Mouse (Mus musculus) heart, embryonic 12.5 days (tissue): ENCODE measurements around the gene Baz2a. TPM values are rescaled to one million over a fixed set of nuclear protein-coding genes. Genes with fewer than 3 reads are reported as not detected.
"Not testable (repeated sequence)": the region's sequence is repeated elsewhere in the genome, so short reads cannot be mapped to it uniquely, and the experiment has no call there.

Experiments used
- ATAC-seq: fragments of 200-750 bp; cut with Nextera tagmentation; 2 replicates; pipeline ENCODE4 v1.8.0; 2017; ENCODE audit warnings: moderate TSS enrichment, moderate library complexity; ENCODE audit not compliant: insufficient number of reproducible peaks, low FRiP score
- H3K27ac ChIP-seq: fragments of 300-500 bp; sonication (generic); 2 replicates; pipeline ENCODE4 v1.5.1; 2016; ENCODE audit warnings: mild to moderate bottlenecking, moderate library complexity; ENCODE audit not compliant: poor library complexity, severe bottlenecking
- H3K27me3 ChIP-seq: fragments of 300-500 bp; sonication (generic); replicated peaks from 2 replicates; pipeline ENCODE4 v1.6.1; 2016; ENCODE audit warnings: mild to moderate bottlenecking, moderate library complexity
- H3K36me3 ChIP-seq: fragments of 300-500 bp; sonication (generic); 2 replicates; pipeline ENCODE4 v1.6.1; 2016; ENCODE audit warnings: mild to moderate bottlenecking, moderate library complexity
- H3K4me1 ChIP-seq: fragments of 300-500 bp; sonication (generic); replicated peaks from 2 replicates; pipeline ENCODE4 v1.6.1; 2016; ENCODE audit warnings: mild to moderate bottlenecking
- H3K4me2 ChIP-seq: fragments of 300-500 bp; sonication (generic); 2 replicates; pipeline ENCODE4 v1.6.1; 2016; ENCODE audit warnings: mild to moderate bottlenecking, moderate library complexity
- H3K4me3 ChIP-seq: fragments of 300-500 bp; sonication (generic); 2 replicates; pipeline ENCODE4 v1.5.1; 2016; ENCODE audit warnings: mild to moderate bottlenecking
- H3K9ac ChIP-seq: fragments of 300-500 bp; sonication (generic); 2 replicates; pipeline ENCODE4 v1.6.1; 2016; ENCODE audit warnings: mild to moderate bottlenecking, moderate library complexity
- H3K9me3 ChIP-seq: fragments of 300-500 bp; sonication (generic); replicated peaks from 2 replicates; pipeline ENCODE4 v1.6.1; 2016; ENCODE audit warnings: mild to moderate bottlenecking, moderate library complexity
- WGBS: fragments of 180-500 bp; shearing (Covaris S2); methylation state at CpG from one replicate; pipeline ENCODE4 v1.1.7; 2016; 5-methylcytosine and 5-hydroxymethylcytosine counted together
- polyA plus RNA-seq: library from polyadenylated mRNA; unstranded; fragments of >200 nt; fragmentation: Nextera tagmentation; extraction: Ambion mirVana; gene quantifications from 2 replicates; pipeline ENCODE4 v1.2.1, GENCODE M21; 2016

The Baz2a gene
- polyA plus RNA-seq, 1 experiment from 2014 or later, result 11.3 TPM

- Histone ChIP-seq H3K4me3 (no peak overlapping the region), H3K4me1 (peaks cover 34% of the 10 kb centered on the region), H3K27me3 (no peaks in the 10 kb centered on the region), H3K36me3 (peaks cover 51% of the 10 kb centered on the region), H3K4me2 (peak overlapping the region; percentile 53; the same call in 1 of the 2 replicates), H3K27ac (peak overlapping the region; percentile 90; the same call in 1 of the 2 replicates), H3K9me3 (no peaks in the 10 kb centered on the region), H3K9ac (no peak overlapping the region)
- no peak for ATAC-seq
- 75% methylated on average over 5 of the region's 5 CpGs for WGBS
Measured at GRCm38 (mm10) chr10:128148789-128149365, 57.5 kb downstream of the Baz2a start.

GRCm38 (mm10) chr10:128149592-128149991 lies 58.2 kb downstream of the Baz2a start:
- Histone ChIP-seq H3K9ac (no peak overlapping the region), H3K9me3 (no peaks in the 10 kb centered on the region), H3K4me1 (peaks cover 38% of the 10 kb centered on the region), H3K27me3 (no peaks in the 10 kb centered on the region), H3K4me3 (peak overlapping the region; percentile 18), H3K4me2 (peak overlapping the region; percentile 53), H3K36me3 (peaks cover 46% of the 10 kb centered on the region), H3K27ac (peak overlapping the region; percentile 90)
- WGBS, result 3% methylated on average over 5 of the region's 5 CpGs
- peak; percentile 96 for ATAC-seq

DNA sequence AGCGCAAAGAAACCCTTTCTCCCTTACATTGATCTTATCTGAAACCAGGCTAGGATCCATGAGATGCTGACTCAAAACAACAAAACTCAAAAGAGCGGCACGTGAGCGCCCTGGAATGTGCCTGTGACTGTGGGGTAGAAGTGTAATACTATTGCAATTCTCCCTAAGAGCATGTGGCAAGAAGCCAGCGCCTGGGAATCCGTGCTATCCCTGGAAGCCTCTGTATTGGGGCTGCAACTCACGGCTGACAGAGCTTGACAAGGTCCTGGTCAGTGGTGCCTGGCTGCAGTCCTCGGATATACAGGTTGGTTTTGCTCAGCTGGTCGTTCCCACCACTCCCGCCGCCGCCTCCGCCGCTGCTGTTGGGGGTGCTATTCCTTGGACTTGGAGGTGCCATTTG lies 59.6 kb downstream of the Baz2a start:
- Histone ChIP-seq H3K27ac (peak overlapping the region; percentile 90), H3K9me3 (no peaks in the 10 kb centered on the region), H3K9ac (no peak overlapping the region), H3K27me3 (no peaks in the 10 kb centered on the region), H3K4me2 (peak overlapping the region; percentile 33), H3K4me3 (no peak overlapping the region), H3K4me1 (peaks cover 38% of the 10 kb centered on the region), H3K36me3 (peaks cover 33% of the 10 kb centered on the region)
- 62% methylated on average over 14 of the region's 14 CpGs for WGBS
- no peak for ATAC-seq

DNA sequence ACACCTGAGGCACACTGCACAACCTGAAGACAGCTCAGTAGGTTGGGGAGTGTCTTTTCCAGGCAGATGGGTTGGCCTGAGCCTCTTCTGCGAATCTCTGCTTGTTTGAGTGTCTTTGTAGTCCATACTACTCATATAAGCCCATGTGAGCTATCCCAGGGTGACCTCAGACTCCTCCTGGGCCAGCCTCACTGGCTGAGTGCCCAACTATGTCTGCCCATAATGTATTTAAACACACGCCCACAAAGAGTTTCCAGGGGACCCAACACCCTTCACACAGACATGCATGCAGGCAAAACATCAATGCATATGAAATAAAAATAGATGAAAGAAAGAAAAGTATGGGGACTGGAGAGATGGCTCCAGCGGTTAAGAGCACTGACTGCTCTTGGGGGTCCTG lies 62.6 kb downstream of the Baz2a start:
- 64% methylated on average over 3 of the region's 3 CpGs for WGBS
- no peak overlapping the region for H3K4me3 ChIP-seq
- no peak for ATAC-seq
- no peak overlapping the region for H3K27ac ChIP-seq
- H3K4me1 ChIP-seq, result peaks cover 34% of the 10 kb centered on the region
- no peak overlapping the region for H3K4me2 ChIP-seq
- no peak overlapping the region for H3K9ac ChIP-seq
- H3K9me3 ChIP-seq, result no peaks in the 10 kb centered on the region
- H3K36me3 ChIP-seq, result peaks cover 12% of the 10 kb centered on the region
- no peaks in the 10 kb centered on the region for H3K27me3 ChIP-seq

DNA sequence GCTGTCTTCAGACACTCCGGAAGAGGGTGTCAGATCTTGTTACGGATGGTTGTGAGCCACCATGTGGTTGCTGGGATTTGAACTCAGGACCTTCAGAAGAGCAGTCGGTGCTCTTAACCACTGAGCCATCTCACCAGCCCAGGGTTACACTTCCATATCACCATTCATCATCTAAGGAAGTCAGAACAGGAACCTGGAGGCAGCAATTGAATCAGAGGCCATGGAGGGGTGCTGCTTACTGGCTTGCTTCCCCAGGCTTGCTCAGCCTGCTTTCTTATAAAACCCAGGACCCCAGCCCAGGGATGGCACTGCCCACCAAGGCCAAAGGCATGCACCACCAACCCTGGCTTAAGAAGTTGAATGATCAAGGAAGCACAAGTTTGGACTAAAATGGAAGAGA lies 74.3 kb downstream of the Baz2a start:
- not testable (repeated sequence) for H3K9ac ChIP-seq, H3K4me3 ChIP-seq, H3K27me3 ChIP-seq, H3K9me3 ChIP-seq, H3K27ac ChIP-seq, H3K4me2 ChIP-seq, ATAC-seq
- H3K4me1 ChIP-seq, result peaks cover 15% of the 10 kb centered on the region
- peaks cover 23% of the 10 kb centered on the region for H3K36me3 ChIP-seq
- 82% methylated on average over 3 of the region's 3 CpGs for WGBS

- H3K36me3 ChIP-seq, result peaks cover 16% of the 10 kb centered on the region
- ATAC-seq, result no peak
- no peak overlapping the region for H3K9ac ChIP-seq
- H3K4me3 ChIP-seq, result no peak overlapping the region
- H3K27ac ChIP-seq, result peak overlapping the region; percentile 41; the same call in 1 of the 2 replicates
- 25% methylated on average over 6 of the region's 6 CpGs for WGBS
- H3K4me2 ChIP-seq, result no peak overlapping the region
- no peaks in the 10 kb centered on the region for H3K9me3 ChIP-seq
- H3K4me1 ChIP-seq, result peaks cover 15% of the 10 kb centered on the region
- no peaks in the 10 kb centered on the region for H3K27me3 ChIP-seq
Measured at GRCm38 (mm10) chr10:128167091-128167490, 75.7 kb downstream of the Baz2a start.

DNA sequence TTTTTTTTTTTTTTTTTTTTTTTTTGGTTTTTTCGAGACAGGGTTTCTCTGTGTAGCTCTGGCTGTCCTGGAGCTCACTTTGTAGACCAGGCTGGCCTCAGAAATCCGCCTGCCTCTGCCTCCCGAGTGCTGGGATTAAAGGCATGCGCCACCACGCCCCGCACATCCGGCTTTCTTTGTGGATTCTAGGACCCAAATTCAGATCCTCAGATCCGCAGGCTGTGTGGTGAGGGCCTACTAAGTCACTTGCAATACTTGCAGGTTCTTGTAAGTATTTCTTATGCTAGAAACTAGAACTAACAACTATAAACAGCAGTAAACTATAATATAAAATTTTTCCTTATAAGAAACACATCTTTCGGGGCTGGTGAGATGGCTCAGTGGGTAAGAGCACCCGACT lies 80.0 kb downstream of the Baz2a start:
- H3K36me3 ChIP-seq, ATAC-seq, H3K4me2 ChIP-seq, H3K27me3 ChIP-seq, H3K4me3 ChIP-seq, H3K27ac ChIP-seq, H3K9me3 ChIP-seq, H3K9ac ChIP-seq: not testable (repeated sequence)
- 92% methylated on average over 10 of the region's 10 CpGs for WGBS
- peaks cover 35% of the 10 kb centered on the region for H3K4me1 ChIP-seq

GRCm38 (mm10) chr10:128175302-128175701 lies 83.9 kb downstream of the Baz2a start:
- Histone ChIP-seq H3K9ac (peak overlapping the region; percentile 85), H3K9me3 (no peaks in the 10 kb centered on the region), H3K27ac (peak overlapping the region; percentile 95), H3K4me1 (peaks cover 34% of the 10 kb centered on the region), H3K4me2 (peak overlapping the region; percentile 89), H3K27me3 (no peaks in the 10 kb centered on the region), H3K36me3 (no peaks in the 10 kb centered on the region), H3K4me3 (peak overlapping the region; percentile 81)
- no peak for ATAC-seq
- 7% methylated on average over 3 of the region's 3 CpGs for whole genome bisulfite sequencing

DNA sequence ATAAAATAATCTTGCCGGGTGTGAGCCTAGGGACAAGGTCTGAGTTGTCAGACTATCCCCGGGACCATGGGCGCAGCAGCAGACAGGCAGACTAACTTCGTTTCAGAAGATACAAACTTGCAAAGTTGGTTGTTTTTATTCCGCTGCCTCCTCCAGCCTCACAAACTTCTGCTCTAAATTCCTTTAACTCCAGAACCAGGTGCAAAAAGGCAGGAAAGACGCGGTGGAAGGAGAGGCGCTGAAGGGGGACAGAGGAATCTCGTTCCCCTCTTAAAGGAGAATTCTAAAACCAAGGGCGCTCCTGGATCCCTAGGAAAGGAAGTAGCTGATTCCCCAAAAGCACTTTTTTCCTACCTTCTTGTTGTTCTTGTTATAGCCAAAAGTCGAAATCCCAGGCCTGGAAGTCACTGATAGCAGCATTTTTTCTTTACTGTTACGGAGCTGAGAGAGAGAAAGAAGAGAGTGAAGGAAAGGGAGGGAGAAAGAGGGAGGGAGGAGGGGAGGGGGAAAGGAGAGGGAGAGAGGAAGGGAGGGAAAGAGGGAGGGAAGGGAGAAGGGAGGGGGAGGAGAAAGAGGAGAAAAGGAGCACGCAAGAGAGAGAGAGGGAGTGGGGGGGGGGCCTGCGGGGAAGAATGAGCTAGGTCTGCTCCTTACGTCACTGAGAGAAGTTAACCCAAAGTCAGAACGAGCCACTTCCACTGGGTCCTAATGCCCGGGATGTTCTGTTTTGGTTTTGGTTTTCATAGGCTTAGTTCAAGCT lies 84.8 kb downstream of the Baz2a start:
- WGBS, result under 1% methylated on average over 17 of the region's 17 CpGs
- peak overlapping the region; percentile 81 for H3K4me3 ChIP-seq
- peak overlapping the region; percentile 95 for H3K27ac ChIP-seq
- no peaks in the 10 kb centered on the region for H3K27me3 ChIP-seq
- peaks cover 34% of the 10 kb centered on the region for H3K4me1 ChIP-seq
- H3K9ac ChIP-seq, result peak overlapping the region; percentile 85
- peak; percentile 89 for ATAC-seq
- peak overlapping the region; percentile 89 for H3K4me2 ChIP-seq
- no peaks in the 10 kb centered on the region for H3K36me3 ChIP-seq
- H3K9me3 ChIP-seq, result no peaks in the 10 kb centered on the region

DNA sequence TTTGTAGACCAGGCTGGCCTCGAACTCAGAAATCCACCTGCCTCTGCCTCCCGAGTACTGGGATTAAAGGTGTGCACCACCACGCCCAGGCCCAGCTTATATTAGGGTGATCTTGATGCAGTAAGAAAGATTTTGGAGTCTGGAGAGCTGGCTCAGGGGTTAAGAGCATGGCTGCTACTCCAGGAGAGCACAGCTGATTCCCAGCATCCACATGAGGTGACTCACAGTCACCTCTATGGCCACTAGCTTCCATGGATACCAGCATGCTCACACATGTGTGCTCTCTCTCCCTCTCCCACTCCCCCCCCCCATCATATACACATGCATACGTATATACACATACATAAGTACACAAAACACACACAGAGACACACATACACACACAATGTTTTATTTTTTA lies 85.9 kb downstream of the Baz2a start:
- Histone ChIP-seq H3K27me3 (no peaks in the 10 kb centered on the region), H3K36me3 (no peaks in the 10 kb centered on the region), H3K4me1 (peaks cover 34% of the 10 kb centered on the region), H3K4me2 (no peak overlapping the region), H3K27ac (no peak overlapping the region), H3K9me3 (no peaks in the 10 kb centered on the region), H3K4me3 (no peak overlapping the region), H3K9ac (no peak overlapping the region)
- 77% methylated on average over 4 of the region's 4 CpGs for WGBS
- ATAC-seq, result no peak
